Mouse (Mus musculus) heart, postnatal 4 days (tissue): Measurements from ENCODE around the gene Gm7929. TPM values are rescaled to one million over a fixed set of nuclear protein-coding genes. Genes with fewer than 3 reads are reported as not detected.
"Not testable (repeated sequence)": the region's sequence is repeated elsewhere in the genome, so short reads cannot be mapped to it uniquely, and the experiment has no call there.

Source experiments
- DNase-seq: peaks from one replicate; pipeline ENCODE4 v3.0.0; 2021
- total RNA-seq, 2 experiments: library from RNA; stranded (reverse); gene quantifications; 2 replicates each; pipeline ENCODE4 v1.2.3; 2021

Gm7929 gene
- total RNA-seq = not detected

- DNase-seq = not testable (repeated sequence)
Observed at GRCm38 (mm10) chr14:41750514-41750913, at the start of gene Gm7929. Gene Gm7929 (minus strand): TSS chr14:41750614.

GRCm38 (mm10) chr14:41772341-41772740, 21.9 kb upstream of the Gm7929 start, which contains the start of gene Gm47189:
Gene Gm47189 (minus strand): TSS chr14:41772441.
- DNase-seq = not testable (repeated sequence)

GRCm38 (mm10) chr14:41755931-41756330, 5.5 kb upstream of the Gm7929 start:
- DNase-seq = peak; percentile 4

- DNase-seq = not testable (repeated sequence)
Observed at GRCm38 (mm10) chr14:41723437-41723836, 27.0 kb downstream of the Gm7929 start.

- DNase-seq = not testable (repeated sequence)
Observed at GRCm38 (mm10) chr14:41717180-41717579, 33.2 kb downstream of the Gm7929 start.

GRCm38 (mm10) chr14:41701785-41702184, 48.6 kb downstream of the Gm7929 start, which contains the start of gene Gm8068:
Gene Gm8068 (minus strand): TSS chr14:41701885.
- not testable (repeated sequence) for DNase-seq

Other genes starting within 250 kb of the Gm7929 start
- gene Gm7970, start 195.0 kb downstream of the Gm7929 start, total RNA-seq = not detected
- gene 1700049E17Rik2, start 177.4 kb downstream of the Gm7929 start, total RNA-seq = not detected
- gene Gm3072, start 126.0 kb downstream of the Gm7929 start, total RNA-seq = not detected
- not detected for gene Gm3676, start 104.1 kb downstream of the Gm7929 start, total RNA-seq
- gene Gm8068, start 48.7 kb downstream of the Gm7929 start, total RNA-seq = not detected
- not detected for gene Gm47189, start 21.8 kb upstream of the Gm7929 start, total RNA-seq
- not detected for gene Gm7980, start 156.7 kb upstream of the Gm7929 start, total RNA-seq
- gene 1700049E17Rik1, start 174.3 kb upstream of the Gm7929 start, total RNA-seq = not detected
- not detected for gene 1700024B05Rik, start 193.4 kb upstream of the Gm7929 start, total RNA-seq
- gene Gm6401, start 217.3 kb upstream of the Gm7929 start, total RNA-seq = not detected
- not detected for gene Gm3543, start 232.7 kb upstream of the Gm7929 start, total RNA-seq